Mouse (Mus musculus): ENCODE data around the gene Trappc6a. TPM values are rescaled to one million over a fixed set of nuclear protein-coding genes. Genes with fewer than 3 reads are reported as not detected.

Trappc6a gene
- polyA plus RNA-seq (2012; rRNA removed) = 29.0 and 38.3 TPM in 2 replicates

DNA sequence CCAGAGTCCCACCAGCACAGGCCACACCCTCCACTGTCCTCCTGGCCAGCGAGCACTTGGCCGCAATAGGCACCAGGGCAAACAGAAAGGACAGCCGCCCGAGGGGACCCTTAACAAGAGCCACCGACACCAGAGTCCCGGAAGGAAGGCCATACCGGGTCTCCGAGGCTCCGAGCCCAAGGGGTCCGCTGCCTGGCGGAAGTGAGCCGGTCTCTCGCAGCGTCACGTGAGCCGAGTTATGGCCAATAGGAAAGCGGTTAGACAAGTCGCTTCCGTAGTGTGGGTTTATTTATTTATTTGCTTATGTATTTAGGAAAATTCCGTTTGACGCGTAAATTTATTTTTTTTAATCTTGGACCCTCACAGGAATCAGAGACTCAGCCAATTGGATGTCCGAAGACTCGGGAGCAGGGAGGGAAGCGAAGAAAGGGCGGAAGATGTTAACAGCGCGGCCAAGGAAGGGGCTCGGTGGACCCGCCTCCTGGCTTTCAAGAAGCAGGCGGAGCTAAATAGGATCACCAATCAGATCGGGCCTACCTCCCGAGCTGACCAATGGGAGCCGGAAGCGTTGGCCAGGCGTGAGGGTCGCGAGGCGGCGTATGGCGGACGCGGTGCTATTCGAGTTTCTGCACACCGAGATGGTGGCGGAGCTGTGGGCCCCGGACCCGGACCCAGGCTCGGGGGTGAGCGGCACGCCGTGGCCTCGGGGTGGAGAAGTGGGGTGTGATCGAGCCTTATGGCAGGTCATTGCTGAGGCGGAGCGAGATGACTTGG lies at the start of gene Trappc6a, which contains the start of gene Bloc1s3:
TSS of gene Trappc6a (plus strand) at position 246 of the 774 bp plus-strand sequence.
TSS of gene Bloc1s3 (minus strand) at position 218 of the 774 bp plus-strand sequence.
- peak; percentile 98 for DNase-seq (ENCODE audit: low read depth)

GRCm38 (mm10) chr7:19458591-19459111 lies 49.5 kb upstream of the Trappc6a start, which contains the start of gene Mark4:
Gene Mark4, minus strand, starts transcription at chr7:19458821.
- DNase-seq (ENCODE audit: low read depth) = peak; percentile 93
- TF ChIP-seq POLR2A (IDR thresholded peaks at IDR 0.05; ENCODE audit: borderline replicate concordance, extremely low read depth, insufficient read depth, insufficient read length, poor library complexity, severe bottlenecking) = peak; percentile 27; the same call in 1 of the 2 replicates
- no peak for TF ChIP-seq CTCF (IDR thresholded peaks at IDR 0.05; ENCODE audit: borderline replicate concordance, extremely low read depth, insufficient read depth, insufficient read length)

More for the DNA sequence above, at the start of gene Trappc6a, which contains the start of gene Bloc1s3:
- TF ChIP-seq POLR2A (IDR thresholded peaks at IDR 0.05; ENCODE audit: borderline replicate concordance, extremely low read depth, insufficient read depth, insufficient read length, poor library complexity, severe bottlenecking) (peak; percentile 86), CTCF (IDR thresholded peaks at IDR 0.05; ENCODE audit: borderline replicate concordance, extremely low read depth, insufficient read depth, insufficient read length) (no peak)

DNA sequence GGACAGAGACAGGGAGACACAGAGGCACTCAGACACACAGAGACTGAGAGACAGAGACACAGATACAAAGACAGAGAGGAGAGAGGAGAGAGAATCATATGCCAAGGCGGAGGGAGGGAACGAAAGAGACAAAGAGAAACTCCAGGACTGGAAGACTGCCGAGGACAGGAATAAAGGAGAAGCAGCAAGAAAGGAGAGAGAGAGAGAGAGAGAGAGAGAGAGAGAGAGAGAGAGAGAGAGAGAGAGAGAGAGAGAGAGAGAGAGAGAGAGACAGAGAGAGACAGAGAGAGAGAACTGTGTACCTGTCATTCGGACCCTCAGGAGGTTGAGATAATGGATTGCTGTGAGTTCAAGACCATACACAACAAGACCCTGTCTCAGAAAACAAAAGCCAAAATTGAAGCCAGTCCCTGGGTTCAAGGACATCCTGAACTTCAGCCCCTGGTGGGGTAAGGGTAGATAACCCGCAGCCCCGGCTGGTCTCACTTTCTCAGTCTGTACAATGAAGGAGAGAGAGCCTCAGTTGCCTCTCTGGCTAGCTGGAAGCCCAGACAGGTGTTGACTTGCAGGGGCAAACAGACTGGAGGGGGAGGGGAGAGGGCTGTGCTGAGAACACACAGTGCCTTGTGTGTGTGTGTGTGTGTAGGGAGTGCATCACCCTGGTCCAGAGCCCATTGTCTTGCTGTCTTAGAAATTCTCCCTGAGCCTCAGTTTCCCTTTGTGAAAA lies 48.9 kb upstream of the Trappc6a start:
- DNase-seq (ENCODE audit: low read depth) = no peak
- TF ChIP-seq CTCF (IDR thresholded peaks at IDR 0.05; ENCODE audit: borderline replicate concordance, extremely low read depth, insufficient read depth, insufficient read length) = no peak
- TF ChIP-seq POLR2A (IDR thresholded peaks at IDR 0.05; ENCODE audit: borderline replicate concordance, extremely low read depth, insufficient read depth, insufficient read length, poor library complexity, severe bottlenecking) = no peak

GRCm38 (mm10) chr7:19460500-19460899 lies 47.7 kb upstream of the Trappc6a start:
- no peak for TF ChIP-seq CTCF (IDR thresholded peaks at IDR 0.05; ENCODE audit: borderline replicate concordance, extremely low read depth, insufficient read depth, insufficient read length)
- TF ChIP-seq POLR2A (IDR thresholded peaks at IDR 0.05; ENCODE audit: borderline replicate concordance, extremely low read depth, insufficient read depth, insufficient read length, poor library complexity, severe bottlenecking) = no peak
- DNase-seq (ENCODE audit: low read depth) = no peak

DNA sequence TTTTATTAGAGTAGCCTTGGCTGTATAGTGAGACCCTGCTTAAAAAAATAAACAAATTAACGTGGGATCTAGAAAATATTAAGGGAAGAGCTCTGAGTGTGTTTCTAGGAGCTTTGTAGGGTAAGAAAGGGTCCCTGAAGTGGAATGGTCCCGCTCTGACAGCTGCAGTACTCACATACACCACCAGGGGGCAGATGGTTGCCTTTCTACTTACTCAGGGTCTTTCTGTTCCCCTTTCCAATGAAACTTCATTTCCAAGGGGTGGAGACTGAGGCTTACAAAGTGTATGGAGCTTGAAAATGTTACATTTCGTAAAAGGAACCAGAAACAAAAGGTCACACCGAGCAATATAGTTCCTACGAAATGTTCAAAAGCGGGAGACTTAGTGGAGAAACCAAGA lies 46.7 kb upstream of the Trappc6a start:
- DNase-seq (ENCODE audit: low read depth) = peak; percentile 80
- TF ChIP-seq POLR2A (IDR thresholded peaks at IDR 0.05; ENCODE audit: borderline replicate concordance, extremely low read depth, insufficient read depth, insufficient read length, poor library complexity, severe bottlenecking) (no peak), CTCF (IDR thresholded peaks at IDR 0.05; ENCODE audit: borderline replicate concordance, extremely low read depth, insufficient read depth, insufficient read length) (peak; percentile 91)

DNA sequence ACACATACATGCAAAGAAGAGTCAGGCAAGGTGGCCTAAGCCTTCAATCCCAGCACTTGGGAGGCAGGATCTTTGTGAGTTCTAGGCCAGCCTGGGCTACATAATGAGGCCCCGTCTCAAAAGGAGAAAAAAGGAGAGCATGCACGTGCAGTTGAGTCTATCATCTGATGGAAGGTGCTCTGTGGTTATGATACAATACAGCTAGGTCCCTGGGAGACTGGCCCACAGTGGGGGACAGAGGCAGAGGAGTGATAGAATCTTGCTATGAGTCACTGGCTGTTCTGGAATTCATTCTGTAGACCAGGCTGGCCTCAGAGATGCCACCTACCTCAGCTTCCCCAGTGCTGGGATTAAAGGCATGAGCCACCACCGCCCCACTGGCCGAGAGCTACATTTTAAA lies 45.8 kb upstream of the Trappc6a start:
- TF ChIP-seq POLR2A (IDR thresholded peaks at IDR 0.05; ENCODE audit: borderline replicate concordance, extremely low read depth, insufficient read depth, insufficient read length, poor library complexity, severe bottlenecking) (no peak), CTCF (IDR thresholded peaks at IDR 0.05; ENCODE audit: borderline replicate concordance, extremely low read depth, insufficient read depth, insufficient read length) (no peak)
- DNase-seq (ENCODE audit: low read depth) = no peak

DNA sequence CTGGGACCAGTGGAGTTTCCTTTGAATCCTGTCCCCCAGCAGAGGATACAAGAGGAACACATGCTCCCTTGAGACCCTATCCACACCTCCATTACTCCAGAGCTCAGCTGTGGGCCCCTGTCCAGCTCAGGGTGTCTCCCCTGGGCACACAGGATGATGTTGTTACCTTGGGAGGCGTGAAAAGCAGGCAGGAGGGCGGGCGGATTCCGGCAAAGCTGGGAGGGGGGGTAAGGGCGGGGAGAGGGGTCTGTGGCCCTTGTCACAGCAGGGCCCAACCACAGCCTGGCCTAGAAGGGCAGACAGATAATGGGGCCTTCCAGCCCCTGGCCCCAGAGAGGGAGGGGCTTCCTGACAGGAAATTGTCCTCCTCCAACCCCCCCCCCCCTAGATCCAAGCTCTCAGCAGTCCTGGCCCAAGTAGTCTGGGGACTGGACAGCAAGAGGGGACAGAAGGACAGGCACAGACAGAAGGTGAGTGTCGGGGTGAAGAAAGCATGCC lies 45.3 kb upstream of the Trappc6a start, which contains the start of gene Exoc3l2:
TSS of gene Exoc3l2 (plus strand) at position 448 of the 498 bp plus-strand sequence.
- TF ChIP-seq POLR2A (IDR thresholded peaks at IDR 0.05; ENCODE audit: borderline replicate concordance, extremely low read depth, insufficient read depth, insufficient read length, poor library complexity, severe bottlenecking) (no peak), CTCF (IDR thresholded peaks at IDR 0.05; ENCODE audit: borderline replicate concordance, extremely low read depth, insufficient read depth, insufficient read length) (no peak)
- DNase-seq (ENCODE audit: low read depth) = no peak

DNA sequence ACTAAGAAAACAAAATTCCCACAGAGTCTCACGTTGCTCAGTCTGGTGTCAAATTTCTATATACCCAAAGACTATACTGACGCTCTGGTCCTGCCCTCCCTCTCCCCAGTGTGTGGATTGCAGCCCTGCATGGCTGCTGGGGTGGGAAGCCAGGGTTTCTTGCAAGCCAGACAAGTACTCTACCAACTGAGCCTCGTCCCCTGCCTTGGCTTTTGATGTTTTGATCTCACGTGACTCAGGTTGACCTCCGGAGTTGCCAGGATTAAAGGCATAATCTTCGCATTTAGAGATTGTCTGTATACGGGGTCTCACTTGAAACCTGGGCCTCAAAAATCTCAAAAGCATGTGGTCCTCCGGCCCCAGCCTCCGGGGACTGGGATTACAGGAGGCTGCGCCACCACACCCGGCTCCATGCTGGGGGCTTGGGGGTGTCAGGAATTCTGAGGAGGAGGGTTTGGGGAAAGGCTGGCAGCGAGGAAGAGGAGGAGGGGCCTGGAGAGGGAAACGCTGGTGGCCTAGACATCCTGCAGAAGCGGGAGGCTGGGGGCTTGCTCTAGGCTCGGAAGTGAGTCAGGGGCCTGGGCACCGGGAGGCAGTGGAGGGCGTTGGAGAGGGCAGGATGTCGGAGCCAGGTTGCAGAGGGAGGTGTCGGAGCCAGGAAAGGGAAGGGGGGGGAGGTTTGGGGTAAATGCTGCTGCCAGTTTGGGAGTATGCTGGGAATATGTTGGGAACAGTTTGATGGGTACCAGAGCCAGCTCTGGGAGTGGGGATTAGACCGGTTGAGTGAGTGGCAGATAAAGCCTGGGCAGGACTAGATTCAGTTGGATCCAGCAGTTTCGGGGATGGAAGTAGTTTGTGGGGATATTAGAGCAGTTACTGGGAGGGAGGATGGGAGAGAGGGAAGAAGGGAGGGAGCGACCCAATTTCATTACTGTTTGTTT lies 43.6 kb upstream of the Trappc6a start:
- TF ChIP-seq POLR2A (IDR thresholded peaks at IDR 0.05; ENCODE audit: borderline replicate concordance, extremely low read depth, insufficient read depth, insufficient read length, poor library complexity, severe bottlenecking) = no peak
- no peak for TF ChIP-seq CTCF (IDR thresholded peaks at IDR 0.05; ENCODE audit: borderline replicate concordance, extremely low read depth, insufficient read depth, insufficient read length)
- DNase-seq (ENCODE audit: low read depth) = no peak

DNA sequence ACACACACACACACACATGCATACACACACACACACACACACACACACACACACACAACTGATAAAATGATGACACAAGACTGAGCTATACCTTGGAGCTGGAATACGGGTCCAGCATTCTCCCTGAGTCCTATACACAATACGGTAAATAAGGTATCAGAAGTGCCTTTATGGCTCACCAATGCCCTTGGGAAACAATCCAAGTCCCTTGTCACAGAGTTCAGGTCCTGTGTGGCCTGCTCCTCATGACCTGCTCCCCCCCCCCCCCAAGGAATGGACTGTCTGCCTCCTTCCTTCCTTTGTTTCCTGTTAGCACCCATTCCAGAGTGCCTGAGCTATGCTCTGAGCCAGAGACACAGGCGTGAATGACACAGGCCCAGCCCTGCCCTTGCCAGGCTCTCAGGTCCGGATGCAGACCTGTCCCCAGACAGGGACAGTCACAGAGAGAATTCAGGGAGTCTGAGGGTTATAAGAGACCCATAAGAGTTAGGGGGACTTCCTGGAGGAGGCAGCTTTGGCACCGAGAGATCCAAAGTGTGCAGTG lies 41.5 kb upstream of the Trappc6a start:
- no peak for DNase-seq (ENCODE audit: low read depth)
- TF ChIP-seq CTCF (IDR thresholded peaks at IDR 0.05; ENCODE audit: borderline replicate concordance, extremely low read depth, insufficient read depth, insufficient read length) (no peak), POLR2A (IDR thresholded peaks at IDR 0.05; ENCODE audit: borderline replicate concordance, extremely low read depth, insufficient read depth, insufficient read length, poor library complexity, severe bottlenecking) (no peak)

DNA sequence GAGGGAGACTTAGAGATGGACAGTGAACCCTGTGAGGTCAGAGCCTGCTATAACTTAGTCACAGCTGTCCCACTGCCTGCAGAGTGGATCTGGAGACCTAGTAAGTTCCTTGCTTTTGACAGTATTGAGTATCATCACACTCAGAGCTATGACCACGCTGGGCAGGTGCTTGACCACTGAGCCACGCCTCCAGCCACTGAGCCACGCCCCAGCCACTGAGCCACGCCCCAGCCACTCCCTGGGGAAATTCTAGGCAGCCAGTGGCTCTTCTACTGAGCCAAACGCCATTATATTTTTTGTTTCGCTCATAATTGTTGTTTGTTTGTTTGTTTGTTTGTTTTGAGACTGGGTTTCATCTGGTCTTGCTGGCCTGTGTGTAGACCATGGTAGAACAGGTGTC lies 40.6 kb upstream of the Trappc6a start:
- DNase-seq (ENCODE audit: low read depth) = no peak
- TF ChIP-seq POLR2A (IDR thresholded peaks at IDR 0.05; ENCODE audit: borderline replicate concordance, extremely low read depth, insufficient read depth, insufficient read length, poor library complexity, severe bottlenecking) = no peak
- no peak for TF ChIP-seq CTCF (IDR thresholded peaks at IDR 0.05; ENCODE audit: borderline replicate concordance, extremely low read depth, insufficient read depth, insufficient read length)

All from brain, embryonic 14.5 days (tissue).